Mouse (Mus musculus) embryonic fibroblast, embryonic 13.5 days (primary cell): ENCODE results near the gene Cfap157. TPM values are rescaled to one million over a fixed set of nuclear protein-coding genes. Genes with fewer than 3 reads are reported as not detected.

Experiments
- H3K27ac ChIP-seq: 2 replicates; pipeline ENCODE4 v1.5.1; 2012; ENCODE audit warnings: low read length, control low read depth, inconsistent platforms; ENCODE audit not compliant: insufficient read depth
- H3K4me1 ChIP-seq: 2 replicates; pipeline ENCODE4 v1.6.1; 2011; ENCODE audit warnings: low read length; ENCODE audit not compliant: control insufficient read depth, insufficient read depth
- H3K4me3 ChIP-seq: 2 replicates; pipeline ENCODE4 v1.5.1; 2011; ENCODE audit warnings: mild to moderate bottlenecking, control low read depth, low read length; ENCODE audit not compliant: insufficient read depth
- CTCF ChIP-seq: IDR thresholded peaks from 2 replicates; pipeline ENCODE4 v1.5.1; 2011; ENCODE audit warnings: mild to moderate bottlenecking, control low read depth, low read length, moderate library complexity, borderline replicate concordance; ENCODE audit not compliant: insufficient read depth
- POLR2A ChIP-seq: IDR thresholded peaks from 2 replicates; pipeline ENCODE4 v1.6.1; 2011; ENCODE audit warnings: low read depth, mild to moderate bottlenecking, control low read depth, low read length, moderate library complexity
- polyA plus RNA-seq: library from polyadenylated mRNA; stranded (reverse); fragments of >200 nt; gene quantifications from 2 replicates; pipeline ENCODE4 v1.2.4, GENCODE M21; 2011; ENCODE audit warnings: low read depth; ENCODE audit not compliant: missing spikeins, insufficient read length

Cfap157 gene
- polyA plus RNA-seq, 1 experiment, result not detected

GRCm38 (mm10) chr2:32740916-32741272 is 43.3 kb downstream of the Cfap157 start, which contains the start of gene 6330409D20Rik:
Gene 6330409D20Rik (minus strand): TSS chr2:32741016.
- Histone ChIP-seq H3K4me1 (no peaks in the 10 kb centered on the region), H3K4me3 (peak within 1 kb of the TSS; percentile 7), H3K27ac (no peak within 1 kb of the TSS)
- TF ChIP-seq POLR2A (no peak), CTCF (no peak)

GRCm38 (mm10) chr2:32739311-32739710 is 44.9 kb downstream of the Cfap157 start:
- TF ChIP-seq CTCF, result no peak
- no peak for TF ChIP-seq POLR2A
- H3K4me1 ChIP-seq, result no peaks in the 10 kb centered on the region
- no peak overlapping the region for H3K27ac ChIP-seq
- H3K4me3 ChIP-seq, result no peak overlapping the region

- Histone ChIP-seq H3K4me3 (no peak overlapping the region), H3K27ac (no peak overlapping the region), H3K4me1 (no peaks in the 10 kb centered on the region)
- no peak for TF ChIP-seq CTCF
- no peak for TF ChIP-seq POLR2A
Measured at GRCm38 (mm10) chr2:32737008-32737407, 47.2 kb downstream of the Cfap157 start.

- no peak overlapping the region for H3K27ac ChIP-seq
- no peaks in the 10 kb centered on the region for H3K4me1 ChIP-seq
- TF ChIP-seq CTCF (no peak), POLR2A (no peak)
- H3K4me3 ChIP-seq, result no peak overlapping the region
Measured at GRCm38 (mm10) chr2:32736306-32736829, 47.9 kb downstream of the Cfap157 start.

GRCm38 (mm10) chr2:32734933-32735332 is 49.3 kb downstream of the Cfap157 start:
- TF ChIP-seq CTCF (no peak), POLR2A (no peak)
- no peak overlapping the region for H3K27ac ChIP-seq

GRCm38 (mm10) chr2:32734480-32734879 is 49.7 kb downstream of the Cfap157 start:
- Histone ChIP-seq H3K27ac (no peak overlapping the region), H3K4me1 (peaks cover 11% of the 10 kb centered on the region), H3K4me3 (no peak overlapping the region)
- TF ChIP-seq POLR2A, result no peak
- TF ChIP-seq CTCF, result no peak

More at GRCm38 (mm10) chr2:32734933-32735332, 49.3 kb downstream of the Cfap157 start:
- Histone ChIP-seq H3K4me3 (no peak overlapping the region), H3K4me1 (peaks cover 11% of the 10 kb centered on the region)

- TF ChIP-seq CTCF (no peak), POLR2A (no peak)
- Histone ChIP-seq H3K4me1 (peaks cover 11% of the 10 kb centered on the region), H3K4me3 (no peak overlapping the region), H3K27ac (no peak overlapping the region)
Measured at GRCm38 (mm10) chr2:32732695-32733094, 51.5 kb downstream of the Cfap157 start.

GRCm38 (mm10) chr2:32731911-32732310 is 52.3 kb downstream of the Cfap157 start:
- TF ChIP-seq POLR2A (no peak), CTCF (no peak)
- peaks cover 11% of the 10 kb centered on the region for H3K4me1 ChIP-seq
- no peak overlapping the region for H3K27ac ChIP-seq
- H3K4me3 ChIP-seq, result no peak overlapping the region

GRCm38 (mm10) chr2:32730854-32731253 is 53.4 kb downstream of the Cfap157 start:
- H3K4me3 ChIP-seq, result no peak overlapping the region
- peaks cover 11% of the 10 kb centered on the region for H3K4me1 ChIP-seq
- no peak overlapping the region for H3K27ac ChIP-seq

GRCm38 (mm10) chr2:32729547-32729946 is 54.7 kb downstream of the Cfap157 start:
- Histone ChIP-seq H3K4me1 (peaks cover 11% of the 10 kb centered on the region), H3K4me3 (no peak overlapping the region), H3K27ac (no peak overlapping the region)
- TF ChIP-seq CTCF (no peak), POLR2A (no peak)

More at GRCm38 (mm10) chr2:32730854-32731253, 53.4 kb downstream of the Cfap157 start:
- TF ChIP-seq CTCF (no peak), POLR2A (no peak)

- Histone ChIP-seq H3K4me1 (peaks cover 11% of the 10 kb centered on the region), H3K27ac (no peak overlapping the region), H3K4me3 (no peak overlapping the region)
- TF ChIP-seq POLR2A, result no peak
- no peak for TF ChIP-seq CTCF
Measured at GRCm38 (mm10) chr2:32728463-32728862, 55.8 kb downstream of the Cfap157 start.
